Mouse (Mus musculus) heart, postnatal 36 days (tissue): ENCODE data around the gene Acbd7. TPM values are rescaled to one million over a fixed set of nuclear protein-coding genes. Genes with fewer than 3 reads are reported as not detected.

ENCODE experiments used
- DNase-seq, 2 experiments: peaks; one replicate each; pipeline ENCODE4 v3.0.0; 2021 to 2022
- intact Hi-C: fragments of 180-260 bp; cut with DNase I; formaldehyde crosslinking; loops from one replicate; pipeline ENCODE4 v1.15.1; 2025
- total RNA-seq, 2 experiments: library from RNA; stranded (reverse); gene quantifications; 2 replicates each; pipeline ENCODE4 v1.2.3; 2021

The Acbd7 gene
- 1 to 10 TPM in 1 of 2 experiments, not detected in 1; 1.2 TPM for total RNA-seq

DNA sequence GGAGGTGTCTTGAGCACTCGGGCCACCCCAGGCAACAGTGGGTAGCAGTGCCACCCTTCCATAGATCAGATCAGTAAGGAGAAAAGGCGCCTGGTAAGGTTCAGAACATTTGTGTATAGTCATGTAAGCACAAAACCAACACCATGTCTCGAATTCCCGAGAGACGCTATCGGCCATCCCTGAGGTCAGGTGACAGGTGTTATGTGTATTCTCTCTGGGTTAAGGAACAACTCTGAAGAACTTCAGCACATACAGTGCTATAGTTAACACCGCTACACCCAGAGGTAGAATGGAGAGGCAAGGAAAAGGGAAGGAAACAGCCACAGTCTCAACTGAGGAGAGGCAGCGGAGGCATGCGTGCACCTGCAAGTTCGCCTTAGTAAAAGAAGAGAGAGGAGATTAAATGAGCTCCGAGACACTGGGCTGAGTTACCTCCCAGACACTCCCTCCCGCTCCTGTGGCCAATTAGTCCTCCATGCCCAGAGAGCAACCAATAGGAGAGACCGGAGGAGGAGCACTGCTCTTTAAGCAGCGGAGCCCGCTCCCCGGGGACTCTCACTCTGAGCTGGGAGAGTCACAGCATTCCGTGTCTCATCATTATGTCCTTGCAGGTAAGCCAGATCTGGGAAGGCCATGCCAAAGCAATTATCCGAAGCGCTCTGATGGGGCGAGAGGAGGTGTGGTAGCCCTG, at the start of gene Acbd7:
Acbd7 (plus strand) TSS at position 558 of the 691 bp plus-strand sequence.
- intact Hi-C loops, result no loop called here
- peak; percentile 22 to 24 for DNase-seq

DNA sequence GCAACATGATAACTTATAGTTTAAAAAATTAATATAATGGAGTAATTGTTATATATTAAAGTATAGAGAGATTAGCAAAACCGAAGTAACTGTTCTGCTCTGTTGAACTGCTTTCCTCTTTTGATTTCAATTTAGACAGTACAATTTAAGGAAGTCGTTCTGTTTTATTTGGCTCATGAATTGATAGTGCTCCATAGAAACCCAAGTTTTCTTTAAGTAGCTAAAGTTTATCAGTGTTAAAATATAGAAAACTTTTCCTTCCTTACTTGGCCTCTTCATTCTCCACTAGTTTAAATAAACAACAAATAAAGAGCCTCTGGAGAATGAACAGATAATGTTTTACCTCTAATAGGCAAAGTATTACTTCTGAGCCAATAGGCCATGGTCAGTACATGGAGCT, 49.7 kb upstream of the Acbd7 start:
- DNase-seq, result no peak
- intact Hi-C loops, result no loop called here

DNA sequence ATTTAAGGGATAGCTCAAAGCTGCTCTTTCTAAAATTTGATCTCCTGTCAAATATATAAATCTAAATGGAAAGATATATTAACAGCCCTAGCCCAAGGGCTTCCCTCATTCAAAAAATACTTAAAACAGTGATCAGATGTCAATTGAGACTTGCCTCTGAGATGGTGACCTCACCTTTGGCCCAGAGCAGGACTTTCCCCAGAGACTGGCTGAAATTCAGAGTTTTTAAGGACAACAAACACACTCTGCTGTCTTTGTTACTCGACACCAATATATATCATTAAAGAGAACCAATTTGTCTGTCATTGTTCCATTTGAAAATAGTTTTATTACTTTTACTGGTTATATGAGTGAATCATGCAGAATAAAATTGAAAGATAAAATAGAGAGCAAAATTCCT, 46.4 kb upstream of the Acbd7 start:
- intact Hi-C loops, result no loop called here
- DNase-seq, result no peak

DNA sequence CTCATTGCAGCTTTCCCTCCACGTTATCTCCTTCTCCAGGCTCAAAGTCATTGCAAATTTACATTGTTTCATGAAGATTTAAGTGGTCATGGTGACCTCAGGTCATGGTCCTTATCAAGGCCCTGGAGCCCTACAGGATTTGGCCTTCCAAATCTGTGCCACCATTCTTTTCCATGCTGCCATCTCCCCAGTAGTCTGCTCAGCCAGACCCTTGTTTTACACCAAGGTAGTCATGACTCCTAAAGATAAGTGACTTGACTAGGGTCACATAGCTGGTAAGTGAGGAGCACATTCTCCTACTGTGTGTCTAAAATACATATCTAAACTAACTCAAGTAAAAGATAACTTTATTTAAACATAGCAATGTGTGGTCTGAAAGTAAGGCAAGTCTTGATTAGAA, 43.8 kb upstream of the Acbd7 start:
- intact Hi-C loops, result no loop called here
- no peak for DNase-seq

DNA sequence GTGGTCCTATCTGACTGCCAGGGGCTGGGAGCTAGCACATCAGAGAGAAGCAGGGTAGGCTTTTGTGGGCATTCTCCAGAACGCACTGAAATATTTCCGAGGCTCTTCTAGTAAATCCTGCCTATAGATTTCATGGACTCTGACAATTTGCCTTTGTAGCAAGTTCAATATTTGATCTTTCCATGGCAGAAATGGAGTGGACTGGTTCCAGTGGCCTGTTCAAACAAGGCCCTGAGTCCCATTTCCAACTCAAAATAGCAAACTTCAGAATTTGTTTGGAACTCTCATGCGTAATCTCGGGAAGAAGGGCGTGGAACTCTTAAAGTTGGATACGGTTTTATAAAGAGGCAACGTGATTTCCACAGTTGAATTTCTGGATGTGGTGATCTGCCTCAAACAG, 40.1 kb upstream of the Acbd7 start:
- intact Hi-C loops, result no loop called here
- DNase-seq, result no peak

DNA sequence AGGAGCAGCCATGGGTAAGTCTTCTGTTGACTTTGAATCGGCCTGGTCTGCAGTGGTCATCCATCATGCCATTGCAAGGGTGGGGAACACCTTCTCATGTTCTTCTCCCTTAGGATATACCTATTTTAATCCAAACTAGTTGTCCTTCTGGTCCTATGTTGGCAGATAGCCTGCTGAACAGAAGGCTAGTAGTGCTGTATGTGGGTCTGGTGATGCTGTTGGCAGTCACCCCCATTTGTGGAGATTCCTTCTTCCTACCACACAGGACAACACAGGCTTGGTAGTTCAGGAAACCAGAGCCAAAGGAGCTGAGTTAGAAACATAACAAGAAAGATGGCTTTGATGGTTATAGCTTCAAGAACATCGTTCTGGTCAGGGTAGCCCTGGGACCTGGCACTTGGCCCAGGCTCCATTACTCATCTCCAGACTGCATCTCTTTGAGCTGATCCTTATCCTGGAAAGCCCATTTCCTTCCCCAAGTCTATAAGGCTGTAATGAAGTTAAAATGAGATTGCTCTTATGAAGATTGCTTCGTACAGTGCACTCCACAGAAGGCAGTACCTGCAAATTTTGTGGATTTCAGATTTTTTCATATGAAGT, 30.4 kb upstream of the Acbd7 start:
- DNase-seq, result peak in 1 of 2 experiments; percentile 13
- intact Hi-C loops, result no loop called here

DNA sequence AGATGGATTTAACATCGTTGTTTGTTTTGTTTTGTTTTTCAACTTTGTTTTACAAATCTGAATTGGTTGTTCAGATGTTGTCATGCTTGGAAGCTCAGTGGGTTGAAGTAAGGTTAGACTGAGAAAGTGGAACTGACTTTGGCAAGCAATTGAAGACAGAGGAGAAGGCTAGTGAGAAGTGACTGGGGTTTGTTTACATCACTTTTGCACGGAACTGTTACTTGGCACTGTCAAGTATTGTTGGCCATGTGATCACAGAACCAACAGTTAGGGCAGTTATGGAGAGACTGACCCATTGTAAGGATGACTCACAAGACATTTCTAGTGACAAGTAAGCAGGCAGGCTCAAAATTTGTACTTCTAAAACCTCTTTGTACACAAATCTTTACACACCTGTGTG, 12.8 kb upstream of the Acbd7 start:
- no peak for DNase-seq
- intact Hi-C loops, result no loop called here

DNA sequence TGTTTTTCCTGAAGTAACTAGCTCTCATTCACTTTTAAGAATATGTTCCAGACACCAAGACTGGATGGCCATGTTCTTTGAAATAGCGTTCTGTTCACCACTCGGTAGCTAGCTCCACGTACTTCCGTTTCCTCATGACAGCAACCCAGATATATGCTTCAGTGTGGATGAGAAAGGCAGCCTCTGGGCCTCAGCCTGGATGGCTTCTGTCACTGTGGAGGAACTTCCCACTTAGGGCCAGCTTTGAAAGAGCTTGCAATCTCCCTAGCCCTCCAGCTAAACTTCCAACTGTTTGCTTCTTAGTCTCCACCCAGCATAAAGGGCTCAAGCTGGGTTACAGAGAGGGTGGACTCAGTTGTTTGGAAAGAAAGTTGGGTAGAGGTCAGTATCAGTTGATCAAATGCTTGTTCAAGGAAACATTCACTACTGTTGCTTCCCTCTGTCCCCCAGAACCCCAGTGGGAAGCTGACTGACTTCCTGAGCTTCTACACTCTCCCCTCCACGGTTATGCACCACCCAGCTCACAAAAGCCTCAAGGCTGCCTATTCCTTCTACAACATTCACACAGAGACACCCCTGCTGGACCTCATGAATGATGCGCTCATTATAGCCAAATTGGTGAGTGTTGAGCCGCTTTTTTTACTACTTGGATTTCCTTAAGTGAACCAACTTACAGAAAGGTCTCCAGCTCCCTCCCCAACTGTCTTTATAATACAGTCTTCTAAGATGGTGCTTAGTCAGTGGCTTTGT, 11.4 kb upstream of the Acbd7 start:
- DNase-seq, result no peak
- intact Hi-C loops, result loop anchor here (5.0 kb wide), 1 partner anchor 153 kb away; the partner anchor contains the start of gene Suv39h2

DNA sequence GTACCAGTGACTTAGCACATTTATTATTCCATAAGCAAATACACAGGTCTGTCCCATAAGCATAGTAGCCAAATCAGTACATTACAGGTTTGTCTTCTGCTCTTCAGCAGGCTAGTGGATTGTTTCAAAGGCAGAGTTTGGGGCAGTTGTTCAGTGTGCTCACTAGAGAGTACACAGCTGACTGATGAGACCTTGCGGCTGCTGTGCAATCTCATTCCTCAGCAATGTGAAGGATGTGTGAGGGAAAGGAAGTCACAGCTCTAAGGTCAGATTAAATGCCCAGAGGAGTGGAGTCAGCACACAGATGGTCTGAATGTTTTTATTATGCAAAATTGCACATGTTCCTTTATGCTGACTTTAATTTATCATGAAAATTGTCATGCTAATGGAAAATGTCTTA, 9.4 kb upstream of the Acbd7 start:
- no peak for DNase-seq
- intact Hi-C loops, result loop anchor here (5.0 kb wide), 1 partner anchor 151 kb away; the partner anchor contains the start of gene Suv39h2

DNA sequence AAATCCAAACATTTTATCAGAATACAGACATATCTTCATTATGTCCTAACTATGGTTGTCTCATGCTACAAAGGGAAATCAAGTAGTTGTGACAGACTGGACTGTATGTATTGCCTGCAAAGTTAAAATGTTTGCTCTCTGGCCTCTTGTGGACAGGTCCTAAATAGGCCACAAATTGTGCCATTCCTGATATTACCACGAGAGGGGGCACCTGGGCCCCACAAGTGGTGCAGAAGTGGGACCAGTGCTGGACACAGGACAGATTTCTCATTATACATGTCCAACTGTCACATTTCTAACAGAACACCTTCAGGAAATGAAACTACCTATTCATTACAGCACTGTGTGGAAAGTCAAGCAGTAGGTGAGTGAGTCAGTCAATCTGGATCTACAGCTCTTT, 8.6 kb upstream of the Acbd7 start:
- peak; percentile 44 to 72 for DNase-seq
- intact Hi-C loops, result loop anchor here (5.0 kb wide), 1 partner anchor 150 kb away; the partner anchor contains the start of gene Suv39h2

DNA sequence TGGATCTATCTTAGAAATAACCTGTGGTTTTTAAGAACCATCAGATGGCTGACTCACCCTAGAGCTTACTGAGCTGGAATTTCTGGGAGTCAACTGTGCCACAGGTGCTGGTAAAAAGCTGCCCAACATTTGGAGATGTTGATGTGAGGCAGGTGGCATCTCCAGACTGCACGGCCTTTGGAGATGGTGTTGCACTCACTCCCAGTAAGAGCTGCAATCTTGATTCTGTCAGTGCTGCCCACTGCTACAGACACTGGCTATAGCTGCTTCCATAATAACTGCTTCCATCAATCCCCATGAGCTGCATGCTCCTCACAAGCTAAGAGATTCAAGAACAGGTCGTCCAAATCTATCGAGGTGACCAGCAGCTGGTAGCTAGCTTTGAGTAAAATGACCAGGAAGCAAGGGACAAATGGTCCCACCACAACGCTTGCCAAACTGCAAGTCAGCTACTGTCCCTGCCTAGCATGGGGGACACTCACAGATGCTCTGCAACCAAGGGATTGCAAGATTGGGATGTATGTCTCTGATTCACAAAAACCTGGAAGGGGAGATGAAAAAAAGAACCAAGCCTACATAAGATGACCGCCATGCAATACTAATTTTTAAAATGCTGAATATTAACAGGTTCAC, 4.8 kb upstream of the Acbd7 start:
- intact Hi-C loops, result loop anchor here (2.0 to 5.0 kb wide), 4 partner anchors 46 to 181 kb away; partner anchors contain the start of genes Cdnf, Gm45902, Hspa14 and Nmt2
- DNase-seq, result no peak

DNA sequence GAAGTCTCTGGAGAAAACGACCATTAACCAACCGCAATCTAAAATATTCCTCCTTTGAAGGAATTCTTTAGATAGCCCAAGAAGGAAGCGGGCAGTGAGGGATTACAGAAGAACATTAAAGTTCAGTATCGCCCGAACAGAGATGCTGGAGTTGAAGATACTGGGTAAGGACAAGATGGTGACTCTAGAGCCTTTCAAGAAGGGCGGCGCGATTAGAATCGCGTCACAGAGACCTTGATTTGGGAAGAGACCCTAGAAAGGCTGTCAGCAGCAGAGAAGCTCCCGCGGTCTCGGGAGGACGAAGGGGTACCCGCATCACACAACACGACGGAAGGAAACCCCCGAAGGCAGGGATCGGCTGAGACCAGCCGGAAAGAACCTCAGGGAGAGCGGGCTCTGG, 3.9 kb upstream of the Acbd7 start:
- intact Hi-C loops, result loop anchor here (2.0 to 5.0 kb wide), 4 partner anchors 85 to 213 kb away; partner anchors contain the start of genes Cdnf, Gm45902 and Hspa14
- DNase-seq, result no peak

DNA sequence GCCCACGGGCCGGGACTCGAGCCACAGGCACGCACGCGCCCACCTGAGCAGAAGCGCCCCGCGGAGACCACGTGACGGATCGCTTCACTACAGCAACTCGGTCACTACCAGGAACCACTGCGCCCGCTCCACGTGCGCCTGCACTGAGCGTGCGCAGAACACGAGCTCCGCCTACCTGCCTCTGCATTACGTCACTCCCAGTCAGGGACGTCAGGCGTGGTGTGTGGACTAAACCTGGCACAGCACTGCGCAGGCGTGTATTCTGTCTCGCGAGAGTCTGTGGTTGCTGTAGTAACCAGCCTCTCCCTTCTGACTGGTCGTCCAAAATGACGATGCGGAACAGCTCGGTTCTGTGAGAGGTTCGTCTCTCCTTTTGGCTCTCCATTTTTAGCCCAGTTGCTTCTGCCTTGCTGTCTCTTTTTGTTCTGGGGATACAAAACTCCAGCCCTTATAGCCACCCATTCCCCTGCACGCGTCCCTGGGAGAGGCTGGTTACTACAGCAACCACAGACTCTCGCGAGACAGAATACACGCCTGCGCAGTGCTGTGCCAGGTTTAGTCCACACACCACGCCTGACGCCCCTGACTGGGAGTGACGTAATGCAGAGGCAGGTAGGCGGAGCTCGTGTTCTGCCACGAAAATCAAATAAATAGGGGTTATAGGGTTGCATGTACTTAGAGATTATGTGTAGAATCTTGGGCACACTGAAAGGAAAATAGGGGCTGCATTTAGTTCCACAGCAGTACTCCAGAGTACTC, 3.3 kb upstream of the Acbd7 start, which contains the start of gene Rpp38:
Rpp38 (minus strand) TSS at position 160 of the 759 bp plus-strand sequence.
- DNase-seq, result peak; percentile 96 to 99

DNA sequence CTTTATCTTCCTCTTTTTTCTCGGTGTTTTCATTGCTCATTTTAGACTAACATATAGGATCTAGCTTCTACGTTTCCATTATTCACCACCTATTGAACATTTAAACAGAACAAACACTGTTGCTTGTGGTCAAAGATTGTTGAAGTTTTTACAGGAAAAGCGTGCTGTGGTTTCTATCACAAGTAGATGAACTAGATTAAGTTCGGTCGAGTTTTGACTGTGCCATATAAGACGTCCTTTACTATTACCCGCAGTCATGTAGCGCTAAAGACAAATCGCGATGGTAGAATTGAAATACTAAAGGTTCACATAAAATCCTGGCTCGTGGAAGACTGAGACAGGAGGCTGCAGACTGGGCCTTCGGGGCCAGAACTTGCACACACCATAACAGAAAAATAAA, 2.2 kb upstream of the Acbd7 start:
- no peak for DNase-seq
- intact Hi-C loops, result loop anchor here (2.0 to 5.0 kb wide), 4 partner anchors 84 to 215 kb away; partner anchors contain the start of genes Cdnf, Gm45902 and Hspa14

More for the DNA sequence above, 3.3 kb upstream of the Acbd7 start, which contains the start of gene Rpp38:
- intact Hi-C loops, result loop anchor here (2.0 to 5.0 kb wide), 4 partner anchors 85 to 214 kb away; partner anchors contain the start of genes Cdnf, Gm45902 and Hspa14

DNA sequence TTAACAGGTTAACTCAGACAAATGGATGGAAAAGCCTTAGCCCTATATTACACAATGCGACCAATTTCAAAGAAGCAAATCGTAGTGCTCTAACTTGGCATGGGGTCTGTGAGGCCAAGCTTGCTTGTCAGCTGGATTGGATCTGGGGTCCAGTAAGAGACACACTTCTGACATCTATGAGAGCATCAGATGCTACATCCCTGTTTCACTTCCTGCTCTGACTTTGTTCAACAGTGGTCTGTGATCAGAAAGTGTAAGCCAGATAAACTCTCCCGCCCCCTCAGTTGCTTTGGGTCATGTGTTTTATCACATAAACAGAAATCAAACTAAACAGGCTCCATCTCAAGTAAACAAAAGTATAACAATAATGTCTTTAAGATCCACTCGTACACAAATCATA, 12.5 kb downstream of the Acbd7 start:
- intact Hi-C loops, result loop anchor here (5.0 kb wide), 1 partner anchor 194 kb away; no protein-coding TSS in a partner anchor
- no peak for DNase-seq

DNA sequence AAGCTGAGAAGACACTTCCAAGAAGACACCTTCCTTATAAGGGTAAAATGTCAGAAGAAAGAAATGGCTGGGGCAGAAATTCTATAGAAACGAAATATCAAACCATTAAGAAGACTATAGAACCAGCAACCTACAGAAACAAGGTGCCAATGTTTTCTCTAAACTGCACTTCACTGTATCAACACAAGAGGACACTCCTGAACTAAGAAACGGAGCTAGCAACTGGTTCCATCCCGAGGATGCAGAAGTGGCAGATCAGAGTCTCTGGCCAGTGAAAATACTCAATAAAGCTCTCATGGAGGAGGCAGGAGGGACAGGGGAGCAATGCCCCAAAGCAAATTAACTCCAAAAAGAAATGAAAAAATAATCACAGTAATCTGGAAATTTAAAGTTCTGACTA, 13.0 kb downstream of the Acbd7 start:
- no peak for DNase-seq
- intact Hi-C loops, result loop anchor here (1.0 to 5.0 kb wide), 2 partner anchors 193 to 451 kb away; no protein-coding TSS in a partner anchor

DNA sequence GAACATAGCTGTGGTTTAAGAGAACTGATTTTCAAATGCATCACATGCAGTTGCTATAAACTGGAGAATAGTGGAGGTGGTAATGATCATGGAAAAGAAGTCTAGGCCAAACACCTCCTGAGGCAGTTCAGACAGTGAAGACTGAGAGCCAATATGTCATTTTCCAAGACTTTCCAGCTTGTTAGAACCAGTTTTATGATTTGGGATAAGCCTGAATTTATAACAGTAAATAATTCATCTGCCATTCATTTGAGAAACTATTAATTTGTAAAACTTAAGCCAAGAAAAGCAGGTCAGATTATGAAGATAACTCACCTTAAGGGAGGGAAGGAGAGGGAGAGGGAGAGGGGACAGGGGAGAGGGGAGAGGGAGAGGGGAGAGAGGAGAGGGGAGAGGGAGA, 17.2 kb downstream of the Acbd7 start:
- intact Hi-C loops, result no loop called here
- DNase-seq, result no peak

DNA sequence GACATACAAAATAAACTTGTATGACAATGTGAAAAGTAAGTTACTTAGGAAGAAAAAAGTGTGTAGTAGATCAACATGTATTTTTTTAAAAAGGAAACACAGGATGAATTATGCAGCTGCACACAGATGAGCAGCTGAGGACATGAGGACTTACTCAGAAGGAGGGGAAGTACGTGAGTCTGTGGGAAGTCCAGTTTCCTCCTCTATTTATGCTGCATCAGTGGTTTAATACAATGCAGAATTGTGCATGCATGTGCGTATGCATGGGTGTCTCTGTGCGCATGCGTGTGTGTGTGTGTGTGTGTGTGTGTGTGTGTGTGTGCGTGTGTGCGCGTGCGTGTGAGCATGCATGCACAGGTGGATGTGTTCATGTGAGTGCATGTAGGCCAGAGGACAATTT, 19.8 kb downstream of the Acbd7 start:
- intact Hi-C loops, result no loop called here
- DNase-seq, result no peak

DNA sequence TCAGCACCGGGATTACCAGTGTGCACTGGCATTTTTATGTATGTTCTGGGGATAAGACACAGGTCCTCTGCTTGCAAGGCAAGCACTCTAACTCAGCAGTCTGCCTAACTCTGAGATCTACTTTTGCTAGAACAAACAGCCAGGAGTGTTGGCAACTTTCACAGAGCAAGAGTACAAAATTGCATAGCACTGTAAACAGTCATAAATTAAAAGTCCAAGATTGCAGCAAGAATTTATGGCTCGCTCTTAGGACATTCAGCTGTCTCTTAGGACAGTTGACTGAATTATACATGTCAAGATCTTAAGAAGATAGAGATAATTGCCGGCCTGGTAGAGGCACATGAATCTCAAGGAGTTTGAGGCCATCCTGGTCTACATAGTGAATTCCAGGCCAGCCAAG, 20.3 kb downstream of the Acbd7 start:
- DNase-seq, result no peak
- intact Hi-C loops, result no loop called here

DNA sequence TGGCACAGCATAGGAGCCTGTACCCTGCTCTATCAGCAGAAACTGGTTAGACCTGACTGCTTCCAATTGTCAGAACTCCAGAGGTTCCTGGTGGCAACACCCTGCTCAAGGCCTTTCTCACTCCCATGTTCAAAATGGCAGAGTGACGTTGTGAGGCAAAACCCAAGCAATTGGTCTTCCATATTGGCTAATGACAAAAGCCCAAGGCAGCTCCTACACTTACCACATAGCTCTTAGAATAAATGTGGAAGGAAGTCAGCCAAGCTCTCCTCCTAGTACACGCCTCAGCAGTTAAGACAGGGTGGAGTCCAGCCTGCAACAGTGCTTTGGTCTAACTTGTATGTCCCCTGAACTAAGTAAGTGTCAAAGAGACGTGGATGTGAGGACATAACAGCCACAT, 21.9 kb downstream of the Acbd7 start:
- no peak for DNase-seq
- intact Hi-C loops, result no loop called here
